Mouse (Mus musculus) midbrain, postnatal 0 days (tissue): ENCODE data around the gene Ankub1. TPM values are rescaled to one million over a fixed set of nuclear protein-coding genes. Genes with fewer than 3 reads are reported as not detected.

ENCODE experiments used
- ATAC-seq: fragments of 200-750 bp; cut with Nextera tagmentation; 2 replicates; pipeline ENCODE4 v1.8.0; 2017; ENCODE audit warnings: moderate number of reproducible peaks, mild to moderate bottlenecking, moderate TSS enrichment, moderate library complexity; ENCODE audit not compliant: low FRiP score
- DNase-seq: peaks from one replicate; pipeline ENCODE4 v3.0.0-alpha.2; 2015; ENCODE audit warnings: low spot score
- H3K27ac ChIP-seq: fragments of 300-500 bp; sonication (generic); 2 replicates; pipeline ENCODE4 v1.5.1; 2014; ENCODE audit warnings: low read depth, mild to moderate bottlenecking, low read length, mixed read lengths
- H3K27me3 ChIP-seq: fragments of 300-500 bp; sonication (generic); 2 replicates; pipeline ENCODE4 v1.6.1; 2014; ENCODE audit warnings: low read length, control low read depth, mixed read lengths; ENCODE audit not compliant: insufficient read depth
- H3K36me3 ChIP-seq: fragments of 300-500 bp; sonication (generic); 2 replicates; pipeline ENCODE4 v1.6.1; 2014; ENCODE audit warnings: low read length, control low read depth, mixed read lengths; ENCODE audit not compliant: insufficient read depth
- H3K4me1 ChIP-seq: fragments of 300-500 bp; sonication (generic); 2 replicates; pipeline ENCODE4 v1.6.1; 2014; ENCODE audit warnings: mild to moderate bottlenecking, control low read depth, antibody characterized with exemption, low read length, mixed read lengths; ENCODE audit not compliant: insufficient read depth
- H3K4me2 ChIP-seq: fragments of 300-500 bp; sonication (generic); 2 replicates; pipeline ENCODE4 v1.6.1; 2014; ENCODE audit warnings: low read depth, mild to moderate bottlenecking, low read length, mixed read lengths; ENCODE audit not compliant: poor library complexity, severe bottlenecking
- H3K4me3 ChIP-seq: fragments of 300-500 bp; sonication (generic); 2 replicates; pipeline ENCODE4 v1.5.1; 2014; ENCODE audit warnings: low read depth, mild to moderate bottlenecking, low read length, moderate library complexity
- H3K9ac ChIP-seq: fragments of 300-500 bp; sonication (generic); replicated peaks from 2 replicates; pipeline ENCODE4 v1.6.1; 2014; ENCODE audit warnings: mild to moderate bottlenecking, low read length, moderate library complexity, mixed read lengths; ENCODE audit not compliant: poor library complexity, severe bottlenecking
- H3K9me3 ChIP-seq: fragments of 300-500 bp; sonication (generic); 2 replicates; pipeline ENCODE4 v1.6.1; 2016; ENCODE audit warnings: low read length, control low read depth
- CTCF ChIP-seq: IDR thresholded peaks from 2 replicates; pipeline ENCODE4 v1.5.1; 2016; ENCODE audit warnings: antibody characterized with exemption, mild to moderate bottlenecking
- WGBS: fragments of 180-500 bp; shearing (Covaris S2); extraction: QIAGEN DNeasy Blood & Tissue Kit; methylation state at CpG from one replicate; pipeline ENCODE4 v1.1.7; 2014; 5-methylcytosine and 5-hydroxymethylcytosine counted together
- polyA plus RNA-seq: library from polyadenylated mRNA; unstranded; fragments of >200 nt; fragmentation: Nextera tagmentation; extraction: Ambion mirVana; gene quantifications from 2 replicates; pipeline ENCODE4 v1.2.1, GENCODE M21; 2015
- total RNA-seq: library from RNA; depleted of rRNA; stranded (reverse); fragments of >200 nt; gene quantifications from 2 replicates; pipeline ENCODE4 v1.2.3, GENCODE M21; 2014; rRNA removed

Ankub1 gene
- total RNA-seq (0.99 TPM in 1 of 2 replicates, not detected in the other), polyA plus RNA-seq (0.17 and 0.31 TPM in 2 replicates)

GRCm38 (mm10) chr3:57692719-57693118 is at the start of gene Ankub1:
Gene Ankub1, minus strand, starts transcription at chr3:57692799.
- no peak for ATAC-seq
- Histone ChIP-seq H3K27ac (no peak within 1 kb of the TSS), H3K9ac (no peak within 1 kb of the TSS), H3K27me3 (no peaks in the 10 kb centered on the region), H3K4me1 (no peaks in the 10 kb centered on the region), H3K4me2 (no peak within 1 kb of the TSS), H3K4me3 (no peak within 1 kb of the TSS), H3K9me3 (no peaks in the 10 kb centered on the region), H3K36me3 (no peaks in the 10 kb centered on the region)
- 29% methylated on average over 2 of the region's 2 CpGs for WGBS
- no peak for TF ChIP-seq CTCF
- DNase-seq = peak; percentile 11

- Histone ChIP-seq H3K4me2 (no peak overlapping the region), H3K36me3 (no peaks in the 10 kb centered on the region), H3K4me1 (peaks cover 9% of the 10 kb centered on the region; the same call in 1 of the 2 replicates), H3K9me3 (no peaks in the 10 kb centered on the region), H3K4me3 (no peak overlapping the region), H3K27ac (no peak overlapping the region), H3K9ac (no peak overlapping the region), H3K27me3 (no peaks in the 10 kb centered on the region)
- DNase-seq (no peak), ATAC-seq (no peak)
- no peak for TF ChIP-seq CTCF
- WGBS = 95% methylated on average over 1 of the region's 1 CpGs
Observed at GRCm38 (mm10) chr3:57739830-57740229, 47.2 kb upstream of the Ankub1 start.

- peak; percentile 9 for DNase-seq
Observed at GRCm38 (mm10) chr3:57736419-57737095, 44.0 kb upstream of the Ankub1 start.

GRCm38 (mm10) chr3:57735511-57736370 is 43.1 kb upstream of the Ankub1 start, which contains the start of gene Rnf13:
Gene Rnf13, plus strand, starts transcription at chr3:57736062.
- peak; percentile 97 for DNase-seq
- H3K4me1 ChIP-seq = peaks cover 9% of the 10 kb centered on the region; the same call in 1 of the 2 replicates
- ATAC-seq = peak; percentile 100
- TF ChIP-seq CTCF = no peak; the same call in 1 of the 2 replicates
- peak within 1 kb of the TSS; percentile 69 for H3K4me2 ChIP-seq
- H3K36me3 ChIP-seq = no peaks in the 10 kb centered on the region
- H3K4me3 ChIP-seq = peak within 1 kb of the TSS; percentile 73
- no peaks in the 10 kb centered on the region for H3K27me3 ChIP-seq
- peak within 1 kb of the TSS; percentile 97 for H3K27ac ChIP-seq
- peak within 1 kb of the TSS; percentile 81 for H3K9ac ChIP-seq
- WGBS = 0% methylated on average over 59 of the region's 59 CpGs
- no peaks in the 10 kb centered on the region for H3K9me3 ChIP-seq

More at GRCm38 (mm10) chr3:57736419-57737095, 44.0 kb upstream of the Ankub1 start:
- ATAC-seq = no peak
- Histone ChIP-seq H3K4me1 (peaks cover 9% of the 10 kb centered on the region; the same call in 1 of the 2 replicates), H3K4me3 (peak overlapping the region; percentile 73), H3K9me3 (no peaks in the 10 kb centered on the region), H3K36me3 (no peaks in the 10 kb centered on the region), H3K9ac (peak overlapping the region; percentile 81), H3K27me3 (no peaks in the 10 kb centered on the region), H3K27ac (peak overlapping the region; percentile 97), H3K4me2 (peak overlapping the region; percentile 69)
- no peak for TF ChIP-seq CTCF
- WGBS = under 1% methylated on average over 13 of the region's 13 CpGs

- Histone ChIP-seq H3K36me3 (no peaks in the 10 kb centered on the region), H3K4me1 (peaks cover 5% of the 10 kb centered on the region; the same call in 1 of the 2 replicates), H3K9me3 (no peaks in the 10 kb centered on the region), H3K4me3 (no peak overlapping the region), H3K9ac (no peak overlapping the region), H3K4me2 (no peak overlapping the region), H3K27ac (no peak overlapping the region), H3K27me3 (no peaks in the 10 kb centered on the region)
- DNase-seq = no peak
- TF ChIP-seq CTCF = no peak
- no peak for ATAC-seq
- WGBS = 90% methylated on average over 5 of the region's 5 CpGs
Observed at GRCm38 (mm10) chr3:57732206-57732915, 39.8 kb upstream of the Ankub1 start.
